Mouse (Mus musculus): ENCODE data around the gene 2010109A12Rik.

The 2010109A12Rik gene

DNA sequence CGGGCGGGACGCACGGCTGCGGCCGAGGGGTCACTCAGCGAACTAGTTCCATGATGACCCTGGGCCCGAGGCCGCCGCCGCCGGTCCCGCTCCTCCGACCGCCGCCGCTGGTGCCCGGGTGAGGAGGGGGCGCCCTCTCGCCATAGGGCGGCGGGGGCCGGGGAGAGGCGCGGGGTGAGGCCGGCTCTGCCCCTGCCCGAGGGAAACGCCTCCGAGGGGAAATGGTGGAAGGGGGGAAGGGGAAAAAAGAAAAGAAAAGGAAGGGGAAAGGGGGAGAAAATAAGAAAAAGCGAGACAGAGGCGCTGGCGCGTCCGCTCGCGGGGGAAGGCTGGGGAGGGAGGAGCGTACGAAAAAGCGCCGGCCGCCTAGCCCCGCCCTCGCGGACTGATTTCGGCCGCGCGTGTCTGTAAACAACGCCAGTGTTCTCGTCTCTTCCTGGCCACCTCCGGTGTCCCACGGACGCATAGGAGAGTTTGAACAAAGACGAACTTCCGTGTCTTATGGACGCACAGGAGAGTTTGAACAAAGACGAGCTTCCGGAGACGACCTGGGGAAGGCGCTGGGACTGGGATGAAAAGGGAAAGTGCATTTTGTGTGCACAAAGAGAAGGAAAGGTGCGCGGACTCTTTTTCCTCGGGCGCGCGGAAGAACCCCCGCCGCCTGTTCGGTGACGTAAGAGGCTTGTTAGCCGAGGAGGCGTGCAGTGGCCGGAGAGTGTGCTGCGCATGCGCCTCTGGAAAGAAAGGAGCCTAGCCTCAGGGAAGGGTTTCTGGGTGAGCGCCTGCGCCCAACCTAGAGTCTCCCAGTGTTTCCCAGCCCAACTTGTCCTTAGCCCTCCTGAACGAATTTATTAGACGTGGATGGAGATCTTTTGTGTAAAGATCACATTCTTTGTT is at the start of gene 2010109A12Rik, which contains the start of gene Ccni:
TSS of gene 2010109A12Rik (plus strand) at position 410 of the 897 bp plus-strand sequence.
TSS of gene Ccni (minus strand) at position 387 of the 897 bp plus-strand sequence.
- DNase-seq, result peak; percentile 97 to 98

GRCm38 (mm10) chr5:93163541-93163940 is 42.8 kb upstream of the 2010109A12Rik start:
- peak; percentile 57 to 78 for DNase-seq

DNA sequence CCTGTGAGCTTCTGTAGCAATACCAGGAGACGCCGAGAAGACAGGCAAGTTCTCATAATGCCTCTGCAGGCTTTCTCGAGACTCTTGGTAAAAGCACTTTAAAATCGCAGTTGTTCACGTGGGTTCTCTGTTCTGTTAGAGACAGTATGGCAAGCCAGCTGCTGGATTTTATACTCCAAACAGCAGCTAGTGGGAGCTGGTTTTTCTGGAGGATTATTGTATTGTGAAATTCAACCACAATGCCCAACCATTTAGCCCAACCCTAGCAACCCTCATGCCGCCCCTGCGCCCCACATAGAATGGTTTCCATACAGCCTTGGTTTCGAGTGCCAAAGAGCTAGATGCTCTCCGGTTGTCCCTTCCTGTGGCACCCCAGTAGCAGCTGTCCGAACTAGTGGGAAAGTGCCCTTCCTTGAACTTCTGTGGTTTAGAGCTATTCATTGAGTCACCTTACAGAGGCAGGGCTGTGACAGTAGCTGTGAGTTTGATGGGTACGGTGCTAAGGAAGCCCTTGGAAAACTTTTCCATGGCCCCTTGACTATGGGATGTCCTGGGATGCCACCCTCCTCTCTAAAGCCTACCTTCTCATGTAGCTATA is 38.3 kb upstream of the 2010109A12Rik start:
- DNase-seq, result no peak

DNA sequence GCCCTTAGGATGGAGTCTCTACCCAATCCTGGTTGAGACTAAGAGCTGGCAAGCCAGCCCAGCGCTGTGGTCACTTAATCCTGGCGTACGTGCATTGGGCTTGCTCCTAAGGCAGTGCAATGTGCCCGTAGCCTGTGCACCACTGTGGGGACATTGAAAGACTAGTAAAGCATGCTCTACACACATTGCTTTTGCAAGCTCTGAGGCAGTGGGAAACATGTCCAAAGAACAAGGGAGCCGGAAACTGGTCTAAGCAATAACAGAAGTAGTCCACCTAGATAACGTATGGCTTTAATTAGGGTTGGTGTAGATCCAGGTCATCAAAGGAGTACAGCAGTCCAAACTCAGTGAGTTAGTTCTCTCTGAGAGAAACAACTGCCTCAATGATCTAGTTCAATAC is 37.7 kb upstream of the 2010109A12Rik start:
- DNase-seq, result no peak

DNA sequence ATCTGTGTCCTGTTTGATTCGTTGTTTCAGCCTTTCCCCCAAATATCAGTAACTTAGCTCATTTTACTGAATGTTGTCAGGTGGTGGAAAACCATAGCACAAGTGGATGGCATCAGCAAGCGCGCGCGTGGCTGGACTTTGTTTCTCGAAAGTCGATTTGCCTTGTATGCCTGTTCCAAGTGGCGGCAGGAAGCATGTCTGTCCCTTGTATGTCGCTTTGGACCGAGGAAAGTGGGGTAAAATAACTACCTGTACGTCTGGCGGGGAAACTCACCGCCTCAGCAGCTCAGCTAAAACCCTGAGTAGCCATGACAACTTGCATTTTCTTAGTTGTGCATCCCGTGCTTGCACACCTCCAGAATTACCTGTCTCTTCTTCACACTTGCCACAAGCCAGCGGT is 34.9 kb upstream of the 2010109A12Rik start:
- DNase-seq, result no peak

DNA sequence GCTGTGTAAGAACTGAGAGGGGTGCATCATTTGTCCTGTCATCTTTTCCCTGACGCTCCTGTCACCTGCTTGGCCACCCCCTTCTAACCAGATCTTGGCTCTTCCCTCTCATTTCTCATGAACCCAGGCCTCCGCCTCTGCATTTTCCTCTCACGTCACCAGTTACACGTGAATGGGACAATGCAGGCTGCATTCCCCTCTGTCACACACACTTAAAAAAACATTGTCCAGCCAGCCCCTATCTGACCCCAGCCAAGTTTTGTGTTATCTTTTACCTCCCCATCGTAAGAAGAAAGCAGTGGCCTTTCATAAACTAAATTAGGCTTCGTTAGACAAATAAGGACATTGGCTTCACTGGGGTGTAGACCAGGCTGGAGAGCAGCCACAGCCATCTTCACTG is 33.8 kb upstream of the 2010109A12Rik start:
- DNase-seq, result no peak

GRCm38 (mm10) chr5:93174675-93175074 is 31.6 kb upstream of the 2010109A12Rik start:
- DNase-seq, result no peak

- no peak for DNase-seq
These were observed 27.7 kb upstream of the 2010109A12Rik start for GRCm38 (mm10) chr5:93178616-93179015.

DNA sequence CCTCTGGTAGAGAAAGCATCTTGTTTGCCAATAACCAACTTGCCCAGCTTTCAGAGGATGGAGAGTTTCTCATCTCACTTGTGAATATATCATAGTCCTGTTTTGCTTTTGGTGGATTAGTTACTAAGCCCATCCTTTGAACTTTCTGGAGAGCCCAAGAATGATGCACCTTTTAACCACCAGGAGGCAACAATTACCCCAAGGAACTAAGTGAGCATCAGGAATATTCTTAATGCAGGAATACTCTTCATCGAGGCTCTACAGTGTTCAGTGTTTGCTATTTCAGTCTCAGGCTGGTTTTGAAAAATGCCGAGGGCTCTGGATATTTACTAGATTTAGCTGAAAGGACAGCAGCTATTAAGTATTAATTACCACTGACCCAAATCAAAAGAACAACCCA is 26.1 kb upstream of the 2010109A12Rik start:
- DNase-seq, result no peak

DNA sequence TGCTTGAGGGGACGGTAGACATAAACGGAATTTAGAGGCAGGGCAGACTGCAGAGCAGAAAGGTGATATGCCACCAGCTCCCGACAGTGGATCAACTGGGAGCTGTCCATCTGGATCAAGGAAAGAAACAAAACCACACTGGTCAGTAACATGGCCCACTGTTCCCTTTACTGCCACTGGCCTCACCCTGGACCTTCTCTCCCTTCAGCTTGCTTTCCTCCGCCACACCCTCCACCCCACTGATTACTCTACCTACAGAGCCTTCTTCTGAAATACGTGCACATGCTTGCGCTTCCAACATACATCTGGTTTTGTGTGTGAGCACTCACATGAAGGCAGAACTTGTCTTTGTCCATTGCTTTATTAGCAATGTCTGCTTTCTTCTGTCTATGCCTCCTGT is 23.0 kb upstream of the 2010109A12Rik start:
- no peak for DNase-seq

DNA sequence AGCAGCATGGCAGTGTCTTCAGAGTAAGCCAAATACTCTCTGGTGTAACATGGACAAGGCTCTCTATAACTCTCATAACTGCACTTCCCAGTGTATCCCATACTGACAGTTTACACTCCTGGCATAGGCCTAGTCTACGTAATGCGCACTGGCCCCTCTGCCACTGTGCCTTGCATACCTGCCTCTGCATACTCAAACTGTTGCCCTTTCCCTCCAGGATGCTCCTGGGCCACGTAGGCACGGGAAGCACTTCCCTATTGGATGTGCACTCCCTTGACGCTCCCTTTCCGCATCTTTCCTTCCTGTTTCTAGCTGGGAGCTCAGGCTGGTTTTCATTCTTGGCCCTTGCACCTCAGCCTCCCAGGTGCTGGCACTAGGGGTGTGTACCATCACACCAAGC is 21.8 kb upstream of the 2010109A12Rik start:
- no peak for DNase-seq

DNA sequence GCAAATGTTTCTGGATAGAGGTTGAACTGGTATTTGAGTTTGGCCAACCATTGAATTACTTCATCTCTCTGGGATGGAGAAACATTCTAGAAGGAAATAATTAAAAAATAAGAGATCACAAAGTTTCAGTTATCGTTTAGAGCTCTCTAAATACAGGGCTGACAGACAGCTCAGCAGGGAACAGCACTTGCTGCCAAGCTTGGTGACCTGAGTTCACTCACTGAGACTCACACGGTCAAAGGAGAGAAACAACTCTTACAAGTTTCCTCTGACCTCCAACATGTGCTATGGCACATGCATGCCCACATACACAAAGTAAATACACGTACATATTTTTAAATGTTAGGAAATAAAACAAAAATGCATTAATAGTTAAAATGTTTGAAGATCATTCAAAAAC is 16.7 kb upstream of the 2010109A12Rik start:
- peak in 1 of 2 experiments; percentile 43 for DNase-seq

DNA sequence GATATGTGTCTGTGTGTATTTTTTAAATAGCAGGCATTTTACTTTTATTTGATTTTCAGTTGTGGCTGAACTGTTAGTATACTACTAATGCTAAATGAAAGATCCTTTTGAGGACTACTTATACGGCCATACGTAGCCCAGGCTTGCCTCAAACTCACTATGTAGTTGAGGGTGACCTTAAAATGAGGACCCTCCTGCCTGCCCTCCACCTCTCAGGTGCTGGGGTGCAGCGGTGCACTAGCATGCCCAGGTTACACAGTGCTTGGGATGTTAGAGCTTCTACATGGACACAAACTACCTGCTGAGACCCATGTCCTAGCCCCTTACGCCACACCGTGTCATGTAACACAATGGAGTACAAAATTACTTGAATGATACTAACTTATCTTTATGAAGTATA is 15.9 kb upstream of the 2010109A12Rik start:
- no peak for DNase-seq

- no peak for DNase-seq
These were observed 8.1 kb upstream of the 2010109A12Rik start for GRCm38 (mm10) chr5:93198232-93198631.

DNA sequence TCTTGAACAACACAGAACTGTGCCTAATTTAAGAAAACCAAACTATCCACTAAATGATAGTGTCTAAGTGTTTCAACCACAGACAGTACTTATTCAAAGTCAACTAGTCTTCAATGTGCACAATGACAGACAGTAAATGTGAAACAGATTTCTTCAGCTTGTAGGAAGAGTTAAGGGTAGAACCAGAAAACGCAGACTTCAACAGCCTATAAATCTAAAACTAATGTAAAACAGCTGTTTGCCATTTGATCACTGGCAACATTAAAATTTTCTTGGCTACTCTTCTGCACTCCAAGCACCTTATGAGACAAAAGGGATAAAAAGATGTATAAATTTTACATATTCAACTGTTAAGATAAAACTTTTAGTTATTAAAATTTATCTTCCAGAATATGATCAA is 5.1 kb upstream of the 2010109A12Rik start:
- DNase-seq, result no peak

DNA sequence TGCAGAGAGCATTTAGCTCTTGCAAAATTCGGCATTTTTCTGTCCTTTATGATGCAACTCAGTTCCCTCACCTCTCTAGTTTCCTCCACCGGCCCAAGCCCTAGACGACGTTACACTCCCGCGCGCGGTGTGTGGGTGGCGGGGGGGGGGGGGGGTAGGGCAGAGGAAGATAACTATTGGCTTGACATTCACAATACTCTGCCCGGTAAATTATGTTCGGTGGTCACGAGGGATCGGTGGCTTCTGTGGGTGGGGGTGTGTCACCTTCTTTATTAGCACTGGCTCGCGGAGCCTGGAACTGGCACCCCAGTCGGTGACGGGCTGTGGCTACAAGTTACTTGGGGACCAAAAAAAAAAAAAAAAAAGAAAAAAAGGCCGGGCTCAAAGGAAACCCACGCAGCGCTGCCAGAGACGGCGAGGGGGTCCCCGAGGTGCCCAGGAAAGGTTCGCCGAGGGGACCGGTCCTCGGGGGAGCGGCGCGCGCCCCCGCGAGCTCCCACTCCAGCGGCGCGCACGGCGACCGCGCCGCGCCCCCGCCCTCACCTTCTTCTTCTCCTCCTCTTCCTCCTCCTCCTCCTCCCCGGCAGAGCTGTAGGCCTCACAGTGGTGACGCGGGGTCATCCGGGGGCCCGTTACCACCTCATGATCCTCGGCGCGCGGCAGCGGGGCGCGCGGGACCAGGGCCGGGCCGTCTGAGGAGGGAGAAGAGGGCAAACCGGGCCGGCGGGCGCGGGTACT is 778 bp upstream of the 2010109A12Rik start:
- DNase-seq, result peak; percentile 70 to 75

GRCm38 (mm10) chr5:93207006-93207348 is 659 bp downstream of the 2010109A12Rik start:
- DNase-seq, result peak; percentile 55 to 71

- DNase-seq, result no peak
These were observed 1.2 kb downstream of the 2010109A12Rik start for GRCm38 (mm10) chr5:93207555-93207954.

DNA sequence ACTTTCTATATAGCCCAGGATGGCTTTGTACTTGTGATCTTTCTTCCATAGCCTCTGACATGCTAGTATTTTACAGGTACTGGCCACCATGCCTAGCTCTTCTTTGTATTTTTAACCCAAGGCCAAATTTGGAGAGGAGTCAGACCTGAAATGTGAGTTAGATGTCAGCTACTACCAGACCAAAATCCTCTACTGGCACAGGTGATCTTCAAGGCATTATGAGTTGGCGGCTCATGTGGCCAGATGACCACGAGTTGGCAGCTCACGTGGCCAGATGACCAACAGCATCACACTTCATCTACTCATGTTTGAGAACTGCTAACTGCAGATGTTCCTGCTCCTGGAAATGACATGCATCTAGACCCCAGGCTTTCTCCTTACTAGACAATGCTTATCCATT is 12.1 kb downstream of the 2010109A12Rik start:
- no peak for DNase-seq

DNA sequence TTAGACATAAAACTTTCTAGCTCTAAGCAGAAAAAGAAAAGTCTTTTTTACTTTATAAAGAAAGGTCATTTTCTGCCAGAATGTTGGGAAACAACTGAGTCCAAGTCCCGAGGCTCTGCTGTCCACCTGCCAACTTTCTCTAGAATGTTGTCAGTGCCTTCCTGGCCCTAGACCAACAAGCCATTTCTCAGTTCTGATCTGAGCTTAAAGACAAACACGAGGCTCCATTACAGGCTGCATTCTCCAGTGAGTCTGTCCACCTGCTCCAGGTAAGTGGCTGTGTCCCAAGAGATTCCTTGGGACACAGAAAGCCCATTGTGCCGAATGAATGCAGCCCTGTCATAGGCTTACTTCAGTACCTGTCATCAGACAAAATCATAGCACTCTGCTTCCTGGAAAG is 15.3 kb downstream of the 2010109A12Rik start:
- peak; percentile 61 to 76 for DNase-seq

- no peak for DNase-seq
These were observed 18.2 kb downstream of the 2010109A12Rik start for GRCm38 (mm10) chr5:93224549-93224948.

- no peak for DNase-seq
These were observed 20.8 kb downstream of the 2010109A12Rik start for GRCm38 (mm10) chr5:93227157-93227556.

DNA sequence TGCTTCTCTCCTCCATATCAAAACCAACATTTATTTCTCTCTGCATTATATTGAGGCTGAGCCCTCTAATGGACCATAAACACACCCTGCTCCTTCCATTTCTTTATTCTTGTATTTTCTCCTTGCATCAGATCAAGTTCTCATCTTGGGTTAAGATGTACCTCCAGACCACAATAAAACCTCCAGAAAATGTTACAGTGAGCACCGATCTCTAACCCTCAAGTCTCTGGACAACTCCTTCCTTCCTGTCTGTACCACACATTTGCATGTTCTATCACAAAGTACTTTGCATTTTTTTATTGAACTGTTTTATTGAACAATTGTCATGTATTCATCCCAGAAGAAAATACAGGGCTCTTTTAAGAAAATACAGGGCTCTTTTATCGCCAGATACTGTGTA is 23.2 kb downstream of the 2010109A12Rik start:
- no peak for DNase-seq

DNA sequence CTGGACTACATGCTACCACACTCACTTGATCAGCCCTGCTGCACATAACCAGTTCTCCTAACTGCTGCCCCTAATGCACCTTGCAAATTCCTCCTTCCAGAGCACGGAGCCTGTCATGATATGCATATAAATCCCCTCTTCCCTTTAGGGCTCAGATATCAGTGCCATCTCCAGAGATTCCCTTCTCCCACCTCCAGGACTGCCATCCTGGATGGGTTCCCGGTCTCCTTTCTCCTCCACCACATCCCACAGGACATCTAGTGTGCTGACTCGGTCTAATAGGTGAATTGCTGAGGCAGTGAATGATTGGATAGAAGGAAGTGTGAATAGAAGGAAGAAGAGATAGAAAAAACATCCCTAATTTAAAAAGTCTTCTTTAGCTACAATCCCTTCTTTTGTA is 25.4 kb downstream of the 2010109A12Rik start:
- peak; percentile 41 to 61 for DNase-seq

Measured in cerebellum, postnatal 25 days (tissue).